Mouse (Mus musculus) right cerebral cortex, adult 18-20 months (tissue): ENCODE results near the gene Hspg2.

Experiments
- DNase-seq: peaks from one replicate; pipeline ENCODE4 v3.0.0; 2022; ENCODE audit warnings: mixed read lengths

Hspg2 gene

DNA sequence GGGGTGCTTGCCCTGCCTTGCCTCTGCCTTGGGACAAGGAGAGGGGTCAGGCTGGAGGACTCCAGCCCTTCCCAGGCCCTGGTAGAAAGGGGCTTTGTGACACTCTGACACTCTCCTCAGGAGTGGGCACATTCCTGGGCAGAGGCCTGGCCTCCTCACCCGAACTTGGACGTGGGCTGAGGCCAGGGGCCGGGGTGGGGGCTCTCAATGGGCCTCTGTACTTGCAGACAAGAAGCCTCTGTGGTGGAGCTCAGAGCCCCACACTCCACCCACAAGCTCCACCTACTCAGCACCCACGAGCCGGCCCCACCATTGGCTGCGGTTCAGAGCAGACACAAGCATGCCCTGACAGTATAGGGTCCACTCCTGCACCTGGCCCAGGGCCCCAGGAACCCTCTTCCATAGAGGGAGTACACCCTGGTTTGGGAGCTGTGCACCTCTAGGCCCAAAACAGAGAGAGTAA is 35.0 kb downstream of the Hspg2 start:
- peak; percentile 20 for DNase-seq

GRCm38 (mm10) chr4:137506629-137507028 is 38.1 kb downstream of the Hspg2 start:
- DNase-seq: no peak

DNA sequence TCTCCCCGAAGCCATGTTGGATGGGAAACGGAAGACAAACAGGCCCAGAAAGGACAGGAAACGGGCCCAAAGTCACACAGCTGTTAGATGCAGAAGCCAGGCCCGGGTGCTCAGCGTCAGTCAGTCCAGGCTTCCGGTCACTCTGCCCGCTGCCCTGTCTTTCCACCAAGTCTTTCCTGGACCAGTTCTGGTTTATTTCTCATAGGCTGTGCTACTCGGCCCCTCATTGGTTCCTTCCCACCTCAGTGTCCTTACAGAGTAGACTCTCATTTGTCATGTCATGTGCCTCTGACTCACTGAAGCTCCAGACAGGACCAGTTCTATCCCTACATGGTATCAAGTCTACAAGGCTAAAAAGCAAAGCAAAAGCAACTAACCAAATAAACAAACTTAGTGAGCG is 41.0 kb downstream of the Hspg2 start:
- DNase-seq: no peak

DNA sequence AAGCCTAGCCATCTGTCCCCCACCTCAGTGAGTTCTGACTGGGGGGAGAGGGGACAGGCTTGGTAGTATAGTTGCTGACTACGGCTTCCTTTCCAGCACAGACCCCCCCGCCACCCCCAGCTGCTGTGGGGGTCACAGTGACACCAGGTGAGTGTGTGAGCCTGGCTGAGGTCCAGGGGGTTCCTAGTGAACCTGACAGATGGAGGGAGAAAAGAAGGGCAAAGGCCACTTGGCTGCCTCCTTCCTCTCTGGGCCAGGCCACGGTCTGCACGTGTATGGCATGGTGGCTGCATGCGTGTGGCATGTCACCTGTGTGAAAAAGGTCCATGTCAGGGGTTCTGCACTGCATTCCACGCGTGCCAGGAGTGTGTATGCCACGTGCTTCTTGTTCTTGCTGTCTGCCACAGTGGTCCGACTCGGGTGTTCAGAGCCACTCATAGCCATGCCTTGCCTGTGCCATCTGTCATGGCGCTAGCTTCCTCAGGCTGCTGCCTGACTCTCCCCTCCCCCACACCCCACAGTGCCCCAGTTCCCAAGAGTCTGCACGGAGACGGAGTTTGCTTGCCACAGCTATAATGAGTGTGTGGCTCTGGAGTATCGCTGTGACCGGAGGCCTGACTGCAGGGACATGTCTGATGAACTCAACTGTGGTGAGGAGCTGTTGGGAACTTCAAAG is 41.6 kb downstream of the Hspg2 start:
- no peak for DNase-seq

DNA sequence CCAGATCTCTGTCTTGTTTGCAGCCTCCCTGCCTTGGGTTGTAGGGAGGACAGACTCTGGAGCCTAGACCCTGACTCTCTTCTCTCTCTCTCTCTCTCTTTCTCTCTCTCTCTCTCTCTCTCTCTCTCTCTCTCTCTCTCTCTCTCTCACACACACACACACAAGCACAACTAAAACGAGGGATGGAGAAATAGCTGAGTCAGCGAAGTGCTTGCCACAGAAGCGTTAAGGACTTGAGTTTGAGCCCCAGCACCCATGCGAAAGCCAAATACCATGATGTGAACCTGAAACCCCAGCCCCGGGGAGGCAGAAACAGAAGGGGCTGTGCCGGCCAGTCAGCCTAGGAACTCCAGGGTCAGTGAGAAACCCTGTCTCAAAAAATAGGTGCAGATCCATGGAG is 44.3 kb downstream of the Hspg2 start:
- DNase-seq: no peak

DNA sequence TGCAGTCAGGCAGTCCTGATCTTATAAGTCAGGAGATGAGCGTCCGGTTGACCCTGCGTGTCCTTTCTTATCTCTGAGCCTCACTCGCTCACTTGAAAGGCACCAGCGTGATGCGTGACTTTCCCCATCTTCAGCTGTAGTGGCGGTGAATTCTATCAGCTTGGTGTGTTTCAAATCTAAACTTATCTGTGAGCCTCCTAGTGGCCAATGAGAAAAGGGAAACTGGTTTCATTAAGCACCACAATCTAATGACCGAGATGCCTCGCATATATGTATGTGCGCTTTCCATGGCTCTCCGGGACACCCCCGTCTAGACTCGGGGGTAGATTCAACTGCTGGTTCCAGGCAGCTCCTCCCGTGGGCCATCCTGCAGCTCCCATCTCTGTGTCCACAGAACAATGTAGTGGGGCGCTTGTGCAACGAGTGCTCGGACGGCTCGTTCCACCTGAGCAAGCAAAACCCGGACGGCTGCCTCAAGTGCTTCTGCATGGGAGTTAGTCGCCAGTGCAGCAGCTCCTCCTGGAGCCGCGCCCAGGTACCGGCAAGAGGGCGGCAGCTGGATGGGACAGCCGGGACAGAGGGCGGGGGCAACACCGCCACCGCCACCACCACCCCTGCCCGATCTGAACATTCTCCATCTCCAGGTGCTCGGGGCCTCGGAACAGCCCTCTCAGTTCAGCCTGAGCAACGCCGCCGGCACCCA is 49.6 kb downstream of the Hspg2 start:
- no peak for DNase-seq

- DNase-seq: no peak
These were observed 50.2 kb downstream of the Hspg2 start for GRCm38 (mm10) chr4:137518746-137519145.

- DNase-seq: peak; percentile 43
These were observed 51.8 kb downstream of the Hspg2 start for GRCm38 (mm10) chr4:137520346-137520745.

DNA sequence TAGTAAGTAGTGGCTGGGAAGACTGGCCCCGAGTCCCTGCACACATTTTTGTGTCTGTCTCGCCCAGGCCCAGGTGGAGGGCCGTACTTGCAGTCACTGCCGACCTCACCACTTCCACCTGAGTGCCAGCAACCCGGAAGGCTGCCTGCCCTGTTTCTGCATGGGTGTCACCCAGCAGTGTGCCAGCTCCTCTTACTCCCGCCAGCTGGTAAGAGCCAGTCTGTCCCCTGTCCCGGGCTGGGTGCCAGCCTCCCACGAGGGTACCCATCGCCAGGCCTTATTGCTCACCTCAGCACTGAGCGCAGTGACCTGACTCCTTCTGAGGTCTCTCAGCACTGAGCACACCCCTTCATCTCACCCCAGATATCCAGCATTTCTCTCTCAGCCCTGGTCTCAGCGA is 53.4 kb downstream of the Hspg2 start:
- DNase-seq: no peak

DNA sequence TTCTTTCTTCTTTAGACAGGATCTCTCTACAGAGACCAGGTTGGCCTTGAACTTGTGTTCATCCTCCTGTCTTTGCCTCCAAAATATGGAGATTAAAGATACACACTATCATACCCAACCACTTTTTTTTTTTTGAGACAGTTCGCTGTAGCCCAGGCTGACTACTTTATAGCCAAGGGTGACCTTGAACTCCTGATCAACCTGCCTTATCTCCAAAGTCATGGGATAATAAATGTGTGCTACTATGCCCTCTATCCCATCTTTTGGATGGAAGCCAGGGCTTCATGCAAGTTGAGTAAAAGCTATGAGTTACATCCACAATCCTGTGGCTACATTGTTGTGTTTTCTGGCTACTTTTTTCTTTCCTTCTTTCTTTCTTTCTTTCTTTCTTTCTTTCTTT is 56.9 kb downstream of the Hspg2 start:
- no peak for DNase-seq

GRCm38 (mm10) chr4:137527368-137527767 is 58.8 kb downstream of the Hspg2 start:
- DNase-seq: no peak

GRCm38 (mm10) chr4:137527872-137528271 is 59.3 kb downstream of the Hspg2 start:
- DNase-seq: no peak

DNA sequence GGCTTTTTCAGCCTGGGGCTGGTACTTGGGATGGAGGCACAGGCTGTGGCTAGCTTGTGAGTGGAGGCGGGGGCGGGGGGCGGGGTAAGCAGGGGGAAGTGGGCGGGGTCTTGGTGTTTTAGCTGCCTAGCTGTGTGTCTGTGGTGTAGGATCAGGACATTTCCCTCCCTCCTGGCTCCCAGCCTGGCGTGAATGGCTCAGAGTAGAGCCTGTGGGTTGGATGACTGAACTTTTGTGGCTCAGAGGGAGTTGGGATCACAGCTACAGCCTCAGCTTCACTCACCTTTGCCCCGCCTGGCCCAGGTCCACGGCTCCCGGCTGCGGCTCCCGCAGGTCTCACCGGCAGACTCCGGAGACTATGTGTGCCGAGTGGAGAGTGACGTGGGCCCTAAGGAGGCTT is 71.8 kb downstream of the Hspg2 start:
- no peak for DNase-seq

GRCm38 (mm10) chr4:137542968-137543367 is 74.4 kb downstream of the Hspg2 start:
- DNase-seq: no peak

DNA sequence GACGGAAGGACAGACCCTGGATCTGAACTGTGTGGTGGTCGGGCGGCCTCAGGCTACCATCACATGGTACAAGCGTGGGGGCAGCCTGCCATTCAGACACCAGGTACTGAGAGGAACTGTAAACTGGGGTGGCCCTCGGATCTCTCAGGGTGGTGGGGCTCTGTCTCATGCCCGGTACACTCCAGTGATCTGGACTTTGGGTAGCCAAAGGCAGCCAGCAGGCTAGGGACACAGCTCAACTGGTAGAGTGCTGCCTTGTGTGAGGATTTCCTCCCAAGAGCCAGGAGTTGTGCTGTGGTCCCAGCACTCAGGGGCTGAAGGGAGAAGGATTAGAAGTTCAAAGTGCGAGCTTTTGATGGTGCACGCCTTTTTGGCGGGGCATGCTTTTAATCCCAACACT is 77.0 kb downstream of the Hspg2 start:
- DNase-seq: no peak

DNA sequence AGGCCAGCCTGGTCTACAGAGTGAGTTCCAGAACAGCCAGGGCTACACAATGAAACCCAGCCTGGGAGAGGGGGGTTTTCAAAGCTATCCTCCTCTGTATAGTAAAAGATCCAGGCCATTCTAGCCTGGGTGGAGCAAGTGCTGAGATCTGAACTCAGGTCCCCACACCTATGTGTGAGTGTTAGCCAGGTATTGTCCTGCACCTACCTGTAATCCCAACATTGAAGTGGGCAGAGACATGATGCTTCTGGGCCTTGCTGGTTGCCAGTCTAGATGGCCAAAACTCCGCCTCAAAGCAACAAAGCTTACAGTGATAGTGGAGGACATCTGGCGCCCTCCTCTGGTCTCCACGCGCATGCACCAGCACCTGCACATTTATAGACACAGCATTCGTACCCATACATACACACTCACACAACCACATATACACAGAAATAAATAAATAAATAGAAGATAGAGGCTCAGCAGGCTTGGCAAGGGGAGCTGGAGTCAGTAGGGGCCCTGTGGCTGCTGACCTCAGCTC is 77.5 kb downstream of the Hspg2 start:
- DNase-seq: no peak

DNA sequence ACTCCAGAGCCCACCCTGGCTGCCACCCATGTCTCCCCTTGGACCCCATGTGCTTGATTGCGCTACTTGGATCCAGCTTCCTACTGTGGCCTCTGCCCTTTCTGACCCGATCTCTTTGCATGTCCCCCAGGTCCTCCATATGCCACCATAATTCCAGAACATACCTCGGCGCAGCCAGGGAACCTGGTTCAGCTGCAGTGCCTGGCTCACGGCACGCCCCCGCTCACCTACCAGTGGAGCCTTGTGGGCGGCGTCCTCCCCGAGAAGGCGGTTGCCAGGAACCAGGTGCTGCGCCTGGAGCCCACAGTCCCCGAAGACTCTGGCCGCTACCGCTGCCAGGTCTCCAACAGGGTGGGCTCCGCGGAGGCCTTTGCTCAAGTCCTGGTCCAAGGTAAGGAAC is 84.9 kb downstream of the Hspg2 start:
- no peak for DNase-seq

DNA sequence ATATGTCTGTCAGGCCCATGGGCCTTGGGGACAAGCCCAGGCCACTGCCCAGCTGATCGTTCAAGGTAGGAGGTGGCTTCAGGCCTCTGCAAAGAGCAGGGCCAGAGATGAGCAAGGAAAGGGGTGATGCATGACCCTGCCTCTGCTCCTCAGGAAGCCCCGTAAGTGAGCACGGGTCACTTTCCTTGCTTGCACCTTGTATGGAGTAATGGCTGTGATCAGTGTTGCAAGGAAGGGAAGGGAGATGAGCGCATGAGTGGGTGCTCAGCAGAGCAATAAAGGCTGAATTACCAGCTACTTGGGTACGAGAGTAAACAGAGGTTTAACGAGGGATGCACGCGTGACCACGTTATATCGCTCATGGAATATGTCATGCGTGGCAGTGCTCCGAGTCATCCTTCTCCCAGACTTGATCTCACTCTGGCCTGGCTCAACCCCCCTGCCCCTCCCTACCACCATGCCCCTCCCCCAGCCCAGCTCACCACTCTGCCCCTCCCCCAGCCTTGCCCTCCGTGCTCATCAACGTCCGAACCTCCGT is 88.2 kb downstream of the Hspg2 start:
- no peak for DNase-seq

- no peak for DNase-seq
These were observed 101.3 kb downstream of the Hspg2 start for GRCm38 (mm10) chr4:137569873-137570272.

- no peak for DNase-seq
These were observed 105.9 kb downstream of the Hspg2 start, which contains the start of gene Ldlrad2 for GRCm38 (mm10) chr4:137574469-137574868. TSS of gene Ldlrad2 (minus strand) at chr4:137574569.

DNA sequence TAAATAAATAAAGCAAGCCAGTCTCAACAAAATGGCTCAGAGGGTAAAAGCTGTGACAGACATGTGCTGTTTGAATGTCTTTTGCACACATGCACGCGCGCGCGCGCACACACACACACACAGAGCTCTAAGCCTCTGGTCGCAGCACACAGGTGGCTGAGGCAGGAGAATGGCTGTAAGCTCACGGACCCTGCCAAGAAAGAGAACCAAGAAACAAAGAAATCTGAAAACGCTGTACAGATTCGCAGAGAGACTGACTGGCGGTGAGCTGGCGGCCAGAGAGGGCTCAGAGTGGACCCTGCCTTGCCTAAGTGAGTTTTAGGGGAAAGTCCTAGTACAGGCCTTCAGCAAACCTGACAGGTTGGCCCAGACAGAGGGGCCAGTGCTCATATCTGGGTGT is 108.9 kb downstream of the Hspg2 start:
- DNase-seq: no peak

- peak; percentile 29 for DNase-seq
These were observed 109.7 kb downstream of the Hspg2 start for GRCm38 (mm10) chr4:137578181-137578845.

- no peak for DNase-seq
These were observed 111.2 kb downstream of the Hspg2 start for GRCm38 (mm10) chr4:137579789-137580188.
